Mouse (Mus musculus): ENCODE results near the gene Zfp14.

The Zfp14 gene

DNA sequence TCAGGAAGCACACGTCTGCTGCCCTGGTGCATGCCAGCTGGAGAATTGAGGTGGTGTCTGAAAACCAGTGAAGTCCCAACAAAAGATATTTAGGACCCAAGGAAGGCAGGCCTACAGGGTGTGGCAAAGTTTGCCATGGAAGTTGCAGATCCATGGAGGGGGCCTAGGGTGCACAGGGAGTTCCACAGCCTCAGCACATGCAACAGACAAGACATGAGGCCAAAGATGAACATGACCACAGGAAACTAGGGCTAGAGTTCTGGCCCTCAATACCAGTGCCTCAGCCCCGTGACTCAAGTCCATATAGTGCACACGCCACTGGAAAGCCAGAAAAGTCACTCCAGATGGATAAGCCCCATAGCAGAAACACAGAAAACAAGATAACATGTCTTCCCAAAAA, 22.6 kb downstream of the Zfp14 start:
- DNase-seq (ENCODE audit: low spot score): no peak

DNA sequence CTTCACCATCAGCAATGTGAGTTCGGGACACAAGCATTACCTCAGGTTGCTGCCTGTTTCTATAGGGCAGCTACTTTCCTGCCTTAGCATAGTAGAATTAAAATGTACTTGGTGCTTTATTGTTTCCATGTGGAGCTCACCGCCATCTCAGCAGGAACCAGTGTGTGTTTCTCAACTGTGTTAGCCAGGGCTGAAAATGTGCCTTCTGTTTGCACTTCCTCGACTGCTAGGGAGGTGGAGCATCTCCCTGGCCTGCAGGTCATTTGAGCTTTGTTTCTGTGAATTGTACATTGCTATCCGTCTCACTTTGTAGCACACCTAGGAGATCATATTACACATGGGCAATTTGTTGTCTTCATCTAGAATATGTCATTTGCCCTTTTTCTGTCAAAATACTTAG, 23.8 kb downstream of the Zfp14 start:
- no peak for DNase-seq (ENCODE audit: low spot score)

DNA sequence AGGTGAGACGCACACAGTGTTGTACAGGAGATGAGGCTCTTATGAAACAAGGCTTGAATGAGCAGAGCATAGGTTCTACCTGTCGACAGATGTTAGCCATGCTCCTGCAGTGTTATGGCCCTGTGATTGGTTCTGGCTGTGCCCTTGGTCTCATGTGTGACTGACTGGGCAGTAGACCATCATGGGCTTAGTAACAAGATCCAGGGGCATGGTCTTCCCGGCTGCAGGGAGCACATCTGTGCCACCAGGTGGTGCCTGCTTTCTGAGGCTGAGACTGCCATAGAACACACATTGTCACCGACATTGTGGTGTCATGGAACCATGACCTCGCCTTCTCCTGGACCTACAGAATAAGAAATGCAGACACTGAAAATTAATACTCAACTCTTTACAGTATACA, 25.8 kb downstream of the Zfp14 start:
- DNase-seq (ENCODE audit: low spot score): no peak

DNA sequence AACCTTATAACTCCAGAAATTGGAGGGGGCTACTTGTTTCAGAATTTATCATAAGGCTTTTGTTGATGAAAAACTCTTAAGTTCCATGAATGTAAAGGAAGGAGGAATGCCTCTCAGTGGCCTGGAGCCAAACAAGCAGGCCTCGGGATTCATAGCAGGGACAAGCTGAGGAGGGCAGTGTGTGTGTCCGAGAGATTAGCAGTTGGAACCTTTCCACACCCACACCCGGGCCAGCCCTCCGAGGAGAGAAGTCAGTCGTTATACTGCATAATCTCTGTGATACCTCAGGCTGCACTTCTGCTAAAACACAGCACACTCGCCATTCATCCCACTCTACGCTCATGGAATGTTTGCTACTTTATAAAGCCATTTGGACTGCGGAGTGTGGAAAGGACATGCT, 27.4 kb downstream of the Zfp14 start:
- DNase-seq (ENCODE audit: low spot score): no peak

DNA sequence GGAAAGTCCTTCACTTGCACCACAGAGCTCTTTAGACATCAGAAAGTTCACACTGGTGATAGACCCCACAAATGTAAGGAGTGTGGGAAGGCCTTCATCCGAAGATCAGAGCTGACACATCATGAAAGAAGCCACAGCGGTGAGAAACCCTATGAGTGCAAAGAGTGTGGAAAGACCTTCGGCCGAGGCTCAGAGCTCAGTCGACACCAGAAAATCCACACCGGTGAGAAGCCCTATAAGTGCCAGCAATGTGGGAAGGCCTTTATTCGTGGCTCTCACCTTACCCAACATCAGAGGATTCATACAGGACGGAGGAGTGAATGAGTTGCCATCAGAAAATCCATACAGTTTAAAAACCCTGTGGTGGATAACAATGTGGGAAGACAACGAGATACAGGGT, 27.9 kb downstream of the Zfp14 start:
- DNase-seq (ENCODE audit: low spot score): no peak

DNA sequence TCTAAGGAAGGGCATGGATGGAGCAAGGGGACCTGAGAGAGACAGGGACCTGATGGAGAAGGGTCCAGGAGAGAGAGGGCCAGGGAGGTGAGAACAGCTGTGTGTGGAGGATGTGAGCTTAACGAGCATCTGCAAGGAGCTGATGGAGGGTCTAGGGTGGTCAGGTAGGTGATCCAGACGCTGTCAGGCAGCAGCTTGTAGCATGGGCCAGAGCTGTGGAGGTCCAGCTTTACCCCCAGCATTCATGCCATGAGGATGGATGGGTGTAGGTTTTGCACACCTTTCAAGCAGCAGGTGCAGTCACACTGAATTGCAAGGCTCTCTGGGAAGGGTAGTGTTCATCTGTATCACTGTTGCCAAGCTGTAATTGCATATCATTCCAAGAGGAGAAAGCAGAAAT, 31.6 kb downstream of the Zfp14 start:
- no peak for DNase-seq (ENCODE audit: low spot score)

DNA sequence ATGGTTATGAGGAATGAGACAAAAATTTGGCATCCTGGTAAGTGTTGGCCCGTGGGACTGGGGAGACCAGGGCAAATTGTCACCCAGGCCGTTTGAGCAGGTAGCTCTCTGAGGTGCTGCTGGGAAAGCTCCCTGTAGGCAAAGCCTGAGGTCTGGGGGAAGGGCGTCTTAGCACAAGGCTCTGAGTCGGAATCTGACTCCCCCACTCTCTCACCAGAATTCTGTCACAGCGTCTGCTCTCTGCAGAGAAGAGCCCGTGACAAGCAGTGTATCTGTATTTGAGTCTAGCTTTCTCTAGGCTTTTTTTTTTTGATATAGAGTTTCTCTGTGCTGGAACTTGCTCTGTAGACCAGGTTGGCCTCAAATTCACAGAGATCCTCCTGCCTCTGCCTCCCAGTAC, 34.0 kb downstream of the Zfp14 start:
- DNase-seq (ENCODE audit: low spot score): no peak

DNA sequence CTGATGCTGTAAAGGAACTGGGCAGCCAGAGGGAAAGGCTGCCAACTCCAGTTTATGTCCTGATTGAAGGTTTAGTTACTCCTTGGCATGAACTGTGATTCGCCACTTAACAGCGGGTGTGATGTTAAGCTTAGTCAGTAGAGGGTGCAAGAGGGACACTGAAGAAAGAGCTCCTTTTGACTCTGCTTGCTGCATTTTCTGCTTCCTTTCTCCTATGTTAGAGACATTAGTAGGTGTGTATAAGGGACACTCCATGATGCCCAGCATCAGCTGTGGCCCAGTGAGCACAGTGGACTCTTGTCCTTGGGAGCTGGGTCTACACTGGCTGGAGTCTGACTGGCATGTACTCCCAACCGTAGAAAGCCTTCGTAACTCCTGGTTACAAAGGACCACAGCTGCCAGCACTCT, 38.2 kb downstream of the Zfp14 start:
- DNase-seq (ENCODE audit: low spot score): no peak

DNA sequence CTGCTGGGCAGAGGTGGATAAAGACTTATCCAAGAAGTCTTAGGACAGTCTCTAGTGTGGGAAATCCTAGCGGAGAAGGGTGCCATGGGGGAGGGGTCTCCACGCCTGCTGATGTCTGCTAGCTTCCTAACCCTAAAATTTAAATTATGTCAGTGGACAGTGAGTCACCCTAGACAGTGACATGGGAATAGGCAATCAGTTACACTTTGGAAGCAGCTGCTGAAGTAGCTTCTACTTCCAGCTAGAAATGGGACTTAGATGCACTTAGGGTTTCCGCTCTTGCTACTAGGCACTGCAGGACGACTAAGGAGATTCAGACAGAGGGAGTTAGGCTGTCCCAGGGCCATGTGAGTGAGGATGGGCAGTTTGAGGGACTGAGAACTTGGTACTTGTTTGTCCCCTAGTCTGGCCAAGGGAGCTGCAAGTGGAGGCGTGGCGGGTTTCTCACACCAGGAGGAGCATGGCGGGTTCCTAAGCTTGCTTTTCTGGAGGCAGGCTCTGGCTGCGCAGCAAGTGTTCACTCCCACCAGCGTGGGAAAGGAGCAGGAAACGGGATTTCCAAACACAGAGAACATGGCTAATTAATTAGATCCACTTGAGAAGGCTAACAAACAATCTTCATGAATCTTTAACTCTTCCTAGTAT, 40.5 kb downstream of the Zfp14 start:
- no peak for DNase-seq (ENCODE audit: low spot score)

DNA sequence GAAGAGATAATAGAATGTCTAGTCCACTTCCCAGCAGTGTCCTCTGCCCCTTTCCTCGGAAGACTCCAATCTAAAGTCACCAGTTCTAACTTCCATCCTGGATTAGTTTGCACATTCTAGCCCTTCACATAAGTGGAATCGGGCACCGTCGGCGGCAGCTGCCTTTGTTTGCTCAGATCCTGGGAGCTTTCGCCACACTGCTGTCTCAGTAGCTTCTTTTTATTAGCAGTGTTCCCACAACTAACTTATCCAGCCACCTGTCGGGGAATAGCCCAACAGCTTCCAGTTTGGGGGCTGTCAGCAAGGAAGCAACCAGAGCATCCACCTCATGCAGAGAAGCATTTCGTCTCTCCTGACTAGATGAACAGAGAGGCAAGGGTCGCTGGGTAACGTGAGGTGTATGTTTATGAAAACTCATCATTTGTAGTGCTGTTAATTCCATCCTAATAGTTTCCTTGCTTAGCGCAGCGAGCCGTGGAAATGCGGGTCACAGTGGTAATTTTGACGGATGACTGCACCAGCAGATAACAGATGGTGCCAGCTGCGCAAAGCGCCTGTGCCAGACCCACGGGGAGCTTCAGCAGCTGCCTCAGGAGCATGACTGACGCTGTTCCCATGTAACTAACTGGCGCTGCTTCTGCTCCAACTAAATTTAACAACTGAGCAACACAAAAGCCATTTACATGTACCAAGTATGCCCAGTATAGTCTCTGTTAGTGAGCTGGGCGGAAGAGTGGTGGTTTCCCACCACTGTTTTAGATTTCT, 41.7 kb downstream of the Zfp14 start:
- DNase-seq (ENCODE audit: low spot score): no peak

DNA sequence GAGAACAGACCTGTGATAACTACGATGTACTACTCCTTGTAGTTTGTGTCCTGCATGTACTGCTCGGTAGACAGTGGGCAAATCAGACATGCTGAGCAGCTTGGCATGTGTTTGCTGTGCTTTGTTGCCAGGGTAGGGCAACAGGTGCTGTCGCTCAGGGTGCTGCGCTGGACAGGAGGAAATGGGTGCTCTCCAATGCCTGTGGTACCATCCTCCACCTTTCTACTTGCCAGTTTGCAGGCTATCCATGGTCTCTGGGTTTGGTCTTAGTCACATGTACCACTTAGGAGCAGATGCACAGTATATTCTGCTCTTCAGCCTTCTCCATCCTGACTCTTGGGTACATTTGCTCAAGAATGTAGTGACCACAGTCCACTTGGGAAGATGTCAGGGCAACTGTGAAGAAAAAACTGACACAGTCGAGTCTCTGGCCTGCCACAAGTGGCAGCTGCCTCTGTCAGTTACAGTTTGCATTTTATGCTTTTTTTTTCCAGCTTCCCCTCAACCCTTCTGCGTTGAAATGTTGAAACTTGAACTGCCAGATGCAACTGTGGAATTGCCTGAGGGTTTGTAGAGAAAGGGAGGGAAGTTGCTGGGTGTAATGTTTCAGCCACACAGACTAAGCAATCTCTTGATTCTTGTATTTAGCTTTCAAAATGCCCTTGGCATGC, 43.0 kb downstream of the Zfp14 start:
- no peak for DNase-seq (ENCODE audit: low spot score)

DNA sequence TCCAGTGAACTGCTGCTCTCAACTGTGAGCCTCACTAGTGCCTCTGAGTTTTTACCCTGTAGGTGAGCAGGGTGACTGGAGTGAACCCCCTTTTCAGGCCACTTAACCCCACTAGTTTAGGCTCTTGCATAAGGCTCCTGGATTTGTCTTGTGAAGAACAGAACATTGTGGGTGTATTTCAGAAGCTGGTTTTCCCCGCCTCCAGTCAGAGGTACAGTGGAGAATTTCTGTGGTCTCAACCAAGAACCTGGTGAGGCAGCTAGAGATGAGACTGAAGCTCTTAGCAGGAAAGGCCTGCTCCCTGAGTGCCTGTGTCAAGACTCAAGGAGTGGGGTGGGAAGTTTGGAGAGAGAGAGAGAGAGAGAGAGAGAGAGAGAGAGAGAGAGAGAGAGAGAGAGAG, 43.6 kb downstream of the Zfp14 start:
- no peak for DNase-seq (ENCODE audit: low spot score)

DNA sequence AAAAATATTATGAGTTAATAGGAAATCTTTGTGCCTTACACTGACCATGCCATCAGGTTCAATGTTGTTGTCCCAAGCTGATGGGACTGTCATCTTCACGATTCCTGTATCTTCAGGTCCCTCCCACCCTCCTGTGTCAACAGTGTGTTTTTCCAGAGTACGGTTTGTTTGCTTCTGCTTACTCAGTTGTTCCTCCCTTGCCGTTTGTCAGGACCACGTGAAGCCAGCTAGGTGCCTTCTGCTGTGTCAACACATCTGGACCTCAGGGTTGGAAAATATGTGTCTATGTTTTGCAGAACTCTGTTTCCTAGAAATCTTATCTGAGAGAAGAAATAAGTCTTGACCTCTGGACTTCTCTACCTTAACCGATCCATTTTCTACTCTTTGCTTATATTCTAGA, 50.6 kb downstream of the Zfp14 start:
- no peak for DNase-seq (ENCODE audit: low spot score)

DNA sequence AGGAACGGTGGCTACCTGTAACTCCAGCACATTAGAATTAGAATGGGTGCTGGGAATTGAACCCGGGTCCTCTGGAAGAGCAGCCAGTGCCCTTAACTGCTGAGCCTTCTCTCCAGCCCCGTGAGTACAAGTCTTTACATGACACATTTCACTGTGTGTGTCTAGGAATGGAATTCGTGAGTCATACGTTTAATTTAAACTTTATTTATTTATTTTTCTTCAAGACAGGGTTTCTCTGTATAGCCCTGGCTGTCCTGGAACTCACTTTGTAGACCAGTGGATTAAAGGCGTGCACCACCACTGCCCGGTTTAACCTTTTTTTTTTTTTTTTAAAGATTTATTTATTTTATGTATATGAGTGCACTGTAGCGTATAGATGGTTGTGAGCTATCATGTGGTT, 56.0 kb downstream of the Zfp14 start:
- no peak for DNase-seq (ENCODE audit: low spot score)

DNA sequence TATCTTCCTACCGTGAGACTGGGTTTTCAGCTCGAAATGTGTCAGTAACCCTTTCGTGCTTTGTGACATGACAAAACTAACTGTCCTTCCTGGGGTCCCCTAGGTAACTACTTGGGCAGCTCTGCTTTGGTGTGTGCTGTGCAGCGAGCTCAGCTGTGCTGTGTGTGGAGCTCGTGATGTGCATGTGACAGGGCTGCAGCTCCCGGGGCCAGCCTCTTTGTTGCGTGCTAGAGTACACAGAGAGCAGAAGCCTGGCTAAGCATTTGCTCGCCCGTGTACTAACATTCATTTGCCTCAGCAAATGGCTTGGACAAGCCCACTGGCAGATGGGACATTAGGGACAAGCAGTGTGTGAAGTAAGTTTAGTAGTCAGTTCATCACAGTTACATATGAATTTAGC, 57.8 kb downstream of the Zfp14 start:
- no peak for DNase-seq (ENCODE audit: low spot score)

DNA sequence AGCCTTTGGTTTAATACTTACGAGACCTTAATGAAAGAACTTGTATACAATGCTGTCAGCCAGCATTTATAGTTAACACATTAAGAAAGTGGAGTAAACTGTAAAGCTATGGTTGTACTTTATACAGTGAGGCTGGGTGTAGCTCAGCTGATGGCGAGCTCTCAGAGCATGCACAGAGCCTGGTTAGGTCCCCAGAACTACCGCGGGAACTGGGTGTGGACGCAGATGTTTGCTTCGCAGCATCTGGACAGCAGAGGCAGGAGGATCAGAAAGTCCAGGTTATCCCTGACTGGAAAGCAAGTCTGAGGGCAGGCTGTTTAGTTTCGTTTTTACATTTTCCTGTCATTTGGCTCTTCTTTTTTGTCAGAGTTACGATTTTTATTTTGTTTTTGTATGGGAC, 58.5 kb downstream of the Zfp14 start:
- no peak for DNase-seq (ENCODE audit: low spot score)

DNA sequence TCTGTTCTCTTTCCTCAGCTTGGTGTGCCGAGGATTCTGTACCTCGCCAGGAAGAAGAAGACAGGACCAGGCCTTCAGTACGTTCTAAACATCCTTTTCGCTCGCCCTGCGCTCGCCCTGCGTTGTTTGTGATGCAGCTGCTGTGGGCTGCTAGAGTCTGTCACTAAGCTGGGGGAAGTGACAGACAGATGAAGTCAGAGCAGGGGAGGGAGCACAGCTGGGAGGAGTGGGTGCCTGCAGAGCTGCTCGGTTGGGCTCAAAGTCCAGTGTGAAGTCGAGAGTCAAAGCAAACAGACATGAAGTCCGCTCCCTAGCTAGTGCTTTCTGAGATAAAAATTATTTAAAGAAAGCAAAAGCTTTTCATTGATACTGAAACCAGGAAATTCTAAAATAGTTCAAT, 62.1 kb downstream of the Zfp14 start:
- DNase-seq (ENCODE audit: low spot score): no peak

DNA sequence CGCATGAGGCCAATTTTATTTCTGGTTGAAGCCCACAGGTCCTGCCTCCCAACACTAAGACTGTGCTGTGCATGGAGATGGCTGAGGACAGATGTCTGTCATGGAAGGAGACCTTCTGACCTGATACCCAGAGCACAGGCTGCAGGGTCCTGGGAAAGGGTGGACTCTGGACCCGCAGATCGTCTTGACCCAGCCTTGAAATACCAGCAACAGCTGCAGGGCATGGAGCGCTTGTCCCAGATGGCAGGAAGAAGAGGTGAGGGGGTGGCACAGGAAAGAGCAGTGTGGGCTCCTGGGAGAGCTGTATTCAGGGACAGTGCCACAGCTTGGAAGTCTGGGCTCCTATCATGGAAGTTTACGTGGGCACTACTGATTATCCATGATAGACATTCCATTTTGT, 63.6 kb downstream of the Zfp14 start:
- no peak for DNase-seq (ENCODE audit: low spot score)
